In genomic region chr12:17348048-17349036, GRCm38 (mm10) we compare ENCODE assay signal across 8 mouse cellular contexts. TPM values are rescaled to one million over a fixed set of nuclear protein-coding genes. Genes with fewer than 3 reads are reported as not detected.
DNase-seq lines count a peak whose midpoint lies in the region; TF ChIP-seq lines count a peak whose summit lies in the region.

TSS of gene Nol10 (plus strand) at chr12:17348458.

- H3K4me1 ChIP-seq in megakaryocyte, embryonic 14.5 days, result peaks cover 28% of the 10 kb centered on the region

- intact Hi-C loops in gastrocnemius, adult 2 months (cut with DNase I), result no loop called here

- peak within 1 kb of the TSS; percentile 89 for H3K4me3 ChIP-seq in gastrocnemius, adult 2 months
- peak within 1 kb of the TSS; percentile 96 for H3K4me3 ChIP-seq in megakaryocyte, embryonic 14.5 days (replicated peaks)

- H3K27ac ChIP-seq in gastrocnemius, adult 2 months, result peak within 1 kb of the TSS; percentile 91

- peak; percentile 83 for DNase-seq in WW6 (ENCODE audit: low read depth, low spot score)
- peak; percentile 80 to 89 for DNase-seq in cerebellum, postnatal 4 days (ENCODE audit: low spot score in 2 of 2)
- DNase-seq in gastrocnemius, adult 2 months, result peak; percentile 92
- DNase-seq in hindlimb bud, embryonic 11.5 days (ENCODE audit: extremely low spot score, low read depth, low spot score), result peak; percentile 77
- DNase-seq in left cerebral cortex, adult 8-10 months (ENCODE audit: low spot score in 2 of 2), result peak; percentile 81 to 84
- peak; percentile 95 for DNase-seq in right cerebral cortex, postnatal 10 days (ENCODE audit: low spot score in 2 of 2)
- DNase-seq in urinary bladder, postnatal 25 days (ENCODE audit: low spot score), result peak; percentile 85

- no peaks in the 10 kb centered on the region for H3K9me3 ChIP-seq in megakaryocyte, embryonic 14.5 days

- H3K27me3 ChIP-seq in megakaryocyte, embryonic 14.5 days (replicated peaks), result no peaks in the 10 kb centered on the region

- no peak for TF ChIP-seq CTCF in gastrocnemius, adult 2 months (IDR thresholded peaks at IDR 0.05)

- H3K36me3 ChIP-seq in megakaryocyte, embryonic 14.5 days (replicated peaks; ENCODE audit: low read length), result peaks cover 31% of the 10 kb centered on the region

RNA-seq across cellular contexts. Expression of gene Nol10, which starts in this region (rescaled TPM):
- 1 to 10 TPM; 8.8 to 9.2 TPM for total RNA-seq in gastrocnemius, adult 2 months (2021)
- total RNA-seq in left cerebral cortex, adult 8-10 months (2022), result 10 to 100 TPM; 18.7 to 20.9 (median 19.5) TPM
- 1.3 and 3.3 TPM in 2 replicates for polyA plus RNA-seq in megakaryocyte, embryonic 14.5 days (2012; ENCODE audit: insufficient read depth, low replicate concordance)

Comparison
In these comparisons a context has a peak if more than half of its experiments do, and no peak if none do; other contexts are left out.
1. Peak in every context shown above with its lines: DNase-seq, H3K4me3 ChIP-seq and H3K27ac ChIP-seq.